Mouse (Mus musculus) monocyte, adult 5-6 weeks (primary cell): ENCODE data around the gene Cwc27. TPM values are rescaled to one million over a fixed set of nuclear protein-coding genes. Genes with fewer than 3 reads are reported as not detected.

Experiments
- total RNA-seq: library from RNA; stranded (forward); fragments of 200-1000, 200-491, 200-594 nt; gene quantifications from 3 replicates; pipeline ENCODE4 v1.2.3, GENCODE M21; 2017

Gene Cwc27
- total RNA-seq, 1 experiment from 2014 or later = 19.5 TPM

Other genes starting within 250 kb of the Cwc27 start
- 7.6 to 16.6 TPM (median 9.7 TPM) in 3 replicates for gene Srek1ip1, start 24.7 kb downstream of the Cwc27 start, total RNA-seq
- not detected in 3 replicates for gene Shisal2b, start 46.8 kb upstream of the Cwc27 start, total RNA-seq
- not detected in 3 replicates for gene Rgs7bp, start 237.8 kb upstream of the Cwc27 start, total RNA-seq